In genomic region chr15:91572421-91573069, GRCm38 (mm10) we compare ENCODE assay signal across 9 mouse cellular contexts. TPM values are rescaled to one million over a fixed set of nuclear protein-coding genes. Genes with fewer than 3 reads are reported as not detected.
DNase-seq lines count a peak whose midpoint lies in the region; ATAC-seq and TF ChIP-seq lines count a peak whose summit lies in the region.
"Had no signal": no experiment of that assay in that cellular context is flagged by ENCODE, and none has a peak within 500 bp of the region (broad histone marks: within the 10 kb centered on the region; RNA-seq: fewer than 3 reads in every experiment).

No protein-coding gene starts in this region.

- H3K9me3 ChIP-seq in kidney, embryonic 14.5 days (ENCODE audit: control insufficient read depth, low read length): no peaks in the 10 kb centered on the region
- H3K9me3 ChIP-seq in forebrain, embryonic 16.5 days (ENCODE audit: control insufficient read depth, low read length): no peaks in the 10 kb centered on the region; the same call in 1 of the 2 replicates
- no peaks in the 10 kb centered on the region for H3K9me3 ChIP-seq in hindbrain, embryonic 14.5 days (ENCODE audit: control insufficient read depth, low read length)
- no peaks in the 10 kb centered on the region for H3K9me3 ChIP-seq in liver, postnatal 0 days (ENCODE audit: low read length)

- TF ChIP-seq CTCF in liver, postnatal 0 days (IDR thresholded peaks at IDR 0.05; ENCODE audit: low read depth): no peak
- no peak for TF ChIP-seq CTCF in olfactory bulb, adult 2 months (IDR thresholded peaks at IDR 0.05; ENCODE audit: insufficient read depth, low read depth, low read length)

- no peaks in the 10 kb centered on the region for H3K27me3 ChIP-seq in kidney, embryonic 14.5 days (ENCODE audit: control insufficient read depth, insufficient read depth, low read length)
- peaks cover 6% of the 10 kb centered on the region for H3K27me3 ChIP-seq in forebrain, embryonic 16.5 days (replicated peaks; ENCODE audit: control insufficient read depth, insufficient read depth, low read length)
- no peaks in the 10 kb centered on the region for H3K27me3 ChIP-seq in hindbrain, embryonic 14.5 days (ENCODE audit: control insufficient read depth, insufficient read depth, low read length)
- peaks cover 39% of the 10 kb centered on the region for H3K27me3 ChIP-seq in liver, postnatal 0 days (ENCODE audit: insufficient read depth, low read length)

- H3K9ac ChIP-seq in kidney, embryonic 14.5 days (ENCODE audit: low read depth, low read length): peak overlapping the region; percentile 76
- H3K9ac ChIP-seq in forebrain, embryonic 16.5 days (replicated peaks; ENCODE audit: low read depth, low read length): peak overlapping the region; percentile 80
- H3K9ac ChIP-seq in hindbrain, embryonic 14.5 days: peak overlapping the region; percentile 84
- H3K9ac ChIP-seq in liver, postnatal 0 days (replicated peaks): peak overlapping the region; percentile 38

- no peak for DNase-seq in kidney, postnatal 14 days
- peak; percentile 53 for DNase-seq in cerebellum, adult 11 months
- peak; percentile 45 for DNase-seq in hindbrain, embryonic 14.5 days (ENCODE audit: low spot score)
- DNase-seq in liver, postnatal 0 days: peak; percentile 23
- no peak for DNase-seq in layer of hippocampus, adult 11-12 months (ENCODE audit: low spot score)

- H3K4me3 ChIP-seq in kidney, embryonic 14.5 days (ENCODE audit: low read length): peak overlapping the region; percentile 72
- peak overlapping the region; percentile 77 for H3K4me3 ChIP-seq in forebrain, embryonic 16.5 days (replicated peaks; ENCODE audit: low read length)
- peak overlapping the region; percentile 75 for H3K4me3 ChIP-seq in hindbrain, embryonic 14.5 days (replicated peaks; ENCODE audit: low read length)
- H3K4me3 ChIP-seq in liver, postnatal 0 days (ENCODE audit: low read depth, low read length): peak overlapping the region; percentile 61
- peak overlapping the region; percentile 74 for H3K4me3 ChIP-seq in olfactory bulb, adult 2 months (ENCODE audit: insufficient read depth, low read depth, low read length)

- no peaks in the 10 kb centered on the region; the same call in 1 of the 2 replicates for H3K4me1 ChIP-seq in kidney, embryonic 14.5 days (ENCODE audit: control insufficient read depth, insufficient read depth, low read length)
- peaks cover 13% of the 10 kb centered on the region for H3K4me1 ChIP-seq in forebrain, embryonic 16.5 days (replicated peaks; ENCODE audit: control insufficient read depth, insufficient read depth, low read length)
- H3K4me1 ChIP-seq in hindbrain, embryonic 14.5 days (replicated peaks; ENCODE audit: control insufficient read depth, insufficient read depth, low read length): peaks cover 23% of the 10 kb centered on the region
- H3K4me1 ChIP-seq in liver, postnatal 0 days (ENCODE audit: insufficient read depth): peaks cover 8% of the 10 kb centered on the region
- peaks cover 3% of the 10 kb centered on the region; the same call in 1 of the 2 replicates for H3K4me1 ChIP-seq in olfactory bulb, adult 2 months (ENCODE audit: control insufficient read depth, insufficient read depth, low read length)

- no peak for TF ChIP-seq POLR2A in olfactory bulb, adult 2 months (IDR thresholded peaks at IDR 0.05; ENCODE audit: insufficient read depth, low read depth, low read length)

- peak overlapping the region; percentile 26; the same call in 1 of the 2 replicates for H3K27ac ChIP-seq in kidney, embryonic 14.5 days (ENCODE audit: low read depth, low read length)
- peak overlapping the region; percentile 58 for H3K27ac ChIP-seq in forebrain, embryonic 16.5 days (ENCODE audit: low read length)
- peak overlapping the region; percentile 80 for H3K27ac ChIP-seq in hindbrain, embryonic 14.5 days
- H3K27ac ChIP-seq in liver, postnatal 0 days (ENCODE audit: low read depth): 0 out of 2 replicates have a peak overlapping the region, but pooled peaks have one; percentile 39
- H3K27ac ChIP-seq in olfactory bulb, adult 2 months (ENCODE audit: insufficient read depth, low read depth, low read length): peak overlapping the region; percentile 8; the same call in 1 of the 2 replicates
- H3K27ac ChIP-seq: macrophage had no signal

- H3K4me2 ChIP-seq in kidney, embryonic 14.5 days (replicated peaks; ENCODE audit: low read depth, low read length): peak overlapping the region; percentile 99
- H3K4me2 ChIP-seq in forebrain, embryonic 16.5 days (ENCODE audit: low read length): peak overlapping the region; percentile 97
- H3K4me2 ChIP-seq in hindbrain, embryonic 14.5 days (replicated peaks): peak overlapping the region; percentile 66
- peak overlapping the region; percentile 86 for H3K4me2 ChIP-seq in liver, postnatal 0 days (ENCODE audit: low read depth, low read length)

- TF ChIP-seq EP300 in liver, postnatal 0 days (IDR thresholded peaks at IDR 0.05; ENCODE audit: low read depth): no peak

- no peaks in the 10 kb centered on the region for H3K36me3 ChIP-seq in kidney, embryonic 14.5 days (ENCODE audit: control insufficient read depth, insufficient read depth, low read length)
- H3K36me3 ChIP-seq in forebrain, embryonic 16.5 days (ENCODE audit: control insufficient read depth, insufficient read depth): no peaks in the 10 kb centered on the region
- no peaks in the 10 kb centered on the region for H3K36me3 ChIP-seq in hindbrain, embryonic 14.5 days (replicated peaks; ENCODE audit: control insufficient read depth, insufficient read depth)
- no peaks in the 10 kb centered on the region for H3K36me3 ChIP-seq in liver, postnatal 0 days (replicated peaks; ENCODE audit: insufficient read depth, low read length)

- peak; percentile 91 for ATAC-seq in kidney, embryonic 14.5 days (ENCODE audit: low FRiP score, low TSS enrichment)
- ATAC-seq in forebrain, embryonic 16.5 days: peak; percentile 86
- ATAC-seq in hindbrain, embryonic 14.5 days (ENCODE audit: low FRiP score): peak; percentile 88
- peak; percentile 71 for ATAC-seq in liver, postnatal 0 days

- WGBS in kidney, embryonic 14.5 days: 1% methylated on average over 68 of the region's 91 CpGs
- WGBS in forebrain, embryonic 16.5 days: under 1% methylated on average over 79 of the region's 91 CpGs
- WGBS in hindbrain, embryonic 14.5 days: 1% methylated on average over 76 of the region's 91 CpGs
- under 1% methylated on average over 59 of the region's 91 CpGs for WGBS in liver, postnatal 0 days (ENCODE audit: insufficient replicate concordance)
- whole genome bisulfite sequencing in olfactory bulb, adult 2 months: 1% methylated on average over 91 of the region's 91 CpGs

RNA-seq across cellular contexts. Expression of gene Slc2a13, which starts 0.5 kb away (rescaled TPM):
- 2.7 and 3.3 TPM in 2 replicates for polyA plus RNA-seq in kidney, embryonic 14.5 days (2014; fragmentation: Nextera tagmentation; extraction: Ambion mirVana)
- 2.5 TPM in 2 replicates for polyA plus RNA-seq in forebrain, embryonic 16.5 days (2015; fragmentation: Nextera tagmentation; extraction: Ambion mirVana)
- polyA plus RNA-seq in hindbrain, embryonic 14.5 days (2014; fragmentation: Nextera tagmentation; extraction: Ambion mirVana): 8.9 and 11.8 TPM in 2 replicates
- 0.06 and 0.08 TPM in 2 replicates for polyA plus RNA-seq in liver, postnatal 0 days (2015; fragmentation: Nextera tagmentation; extraction: Ambion mirVana)
- not detected in 2 replicates for polyA plus RNA-seq in olfactory bulb, adult 2 months (2012; ENCODE audit: insufficient read depth, insufficient read length, low replicate concordance, missing spikeins)
- polyA plus RNA-seq: macrophage had no signal

Comparison
In these comparisons a context has a peak if more than half of its experiments do, and no peak if none do; other contexts are left out.
1. H3K27ac ChIP-seq: peak in every context shown above with its lines; median percentile 80 in hindbrain, embryonic 14.5 days; 58 in forebrain, embryonic 16.5 days; 39 in liver, postnatal 0 days; 26 in kidney, embryonic 14.5 days; 8 in olfactory bulb, adult 2 months.
2. DNase-seq: peak in cerebellum, adult 11 months (single experiment), hindbrain, embryonic 14.5 days (single experiment) and liver, postnatal 0 days (single experiment); none in kidney, postnatal 14 days (single experiment) and layer of hippocampus, adult 11-12 months (single experiment).
3. Peak in every context shown above with its lines, with median percentiles within 50 percentile points of each other: ATAC-seq, H3K4me2 ChIP-seq, H3K4me3 ChIP-seq and H3K9ac ChIP-seq.